Mouse (Mus musculus) right cerebral cortex, postnatal 25 days (tissue): ENCODE data around the gene Gm20388.
A peak's percentile ranks its signal among the peaks of the same experiment; 100 is the strongest.

Source experiments
- DNase-seq: peaks from one replicate; pipeline ENCODE4 v3.0.0; 2022

The Gm20388 gene

DNA sequence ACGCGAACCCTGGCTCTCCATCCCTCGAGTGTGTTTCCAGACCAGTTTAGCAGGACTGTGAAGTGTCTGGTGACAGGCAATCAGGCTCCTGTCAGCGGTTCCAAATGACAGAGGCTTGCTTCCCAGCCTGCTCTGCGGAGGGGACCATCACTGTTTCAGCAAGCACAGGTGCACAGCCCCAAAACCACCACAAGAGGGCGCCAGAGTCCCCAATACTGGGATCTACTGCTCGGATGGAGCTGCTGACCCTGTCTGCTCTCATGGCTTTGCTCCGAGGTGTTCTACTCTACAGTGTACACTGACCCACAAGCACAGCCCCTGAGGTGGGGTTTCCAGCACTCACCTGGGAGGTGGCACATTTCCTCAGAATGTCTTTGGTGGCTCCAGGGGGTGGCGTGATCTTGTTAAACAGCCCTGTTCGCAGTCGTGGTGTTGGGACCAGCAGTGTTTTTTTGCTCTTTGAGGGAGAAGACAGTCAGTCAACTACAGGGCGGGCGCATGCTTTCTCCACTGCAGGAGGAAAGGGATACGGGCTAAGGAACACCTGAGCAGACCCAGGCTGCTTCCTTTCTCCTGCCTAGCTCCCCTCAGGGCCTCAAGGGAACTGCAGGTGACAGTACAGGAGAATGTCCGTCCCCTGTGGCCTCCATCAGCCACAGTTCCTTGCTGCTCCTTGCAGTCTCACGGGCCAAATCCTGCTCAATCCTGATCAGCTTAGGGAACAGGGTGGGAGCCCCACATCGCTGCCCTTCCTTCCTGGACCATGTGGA, 1193.6 kb downstream of the Gm20388 start:
- DNase-seq, result peak; percentile 50

DNA sequence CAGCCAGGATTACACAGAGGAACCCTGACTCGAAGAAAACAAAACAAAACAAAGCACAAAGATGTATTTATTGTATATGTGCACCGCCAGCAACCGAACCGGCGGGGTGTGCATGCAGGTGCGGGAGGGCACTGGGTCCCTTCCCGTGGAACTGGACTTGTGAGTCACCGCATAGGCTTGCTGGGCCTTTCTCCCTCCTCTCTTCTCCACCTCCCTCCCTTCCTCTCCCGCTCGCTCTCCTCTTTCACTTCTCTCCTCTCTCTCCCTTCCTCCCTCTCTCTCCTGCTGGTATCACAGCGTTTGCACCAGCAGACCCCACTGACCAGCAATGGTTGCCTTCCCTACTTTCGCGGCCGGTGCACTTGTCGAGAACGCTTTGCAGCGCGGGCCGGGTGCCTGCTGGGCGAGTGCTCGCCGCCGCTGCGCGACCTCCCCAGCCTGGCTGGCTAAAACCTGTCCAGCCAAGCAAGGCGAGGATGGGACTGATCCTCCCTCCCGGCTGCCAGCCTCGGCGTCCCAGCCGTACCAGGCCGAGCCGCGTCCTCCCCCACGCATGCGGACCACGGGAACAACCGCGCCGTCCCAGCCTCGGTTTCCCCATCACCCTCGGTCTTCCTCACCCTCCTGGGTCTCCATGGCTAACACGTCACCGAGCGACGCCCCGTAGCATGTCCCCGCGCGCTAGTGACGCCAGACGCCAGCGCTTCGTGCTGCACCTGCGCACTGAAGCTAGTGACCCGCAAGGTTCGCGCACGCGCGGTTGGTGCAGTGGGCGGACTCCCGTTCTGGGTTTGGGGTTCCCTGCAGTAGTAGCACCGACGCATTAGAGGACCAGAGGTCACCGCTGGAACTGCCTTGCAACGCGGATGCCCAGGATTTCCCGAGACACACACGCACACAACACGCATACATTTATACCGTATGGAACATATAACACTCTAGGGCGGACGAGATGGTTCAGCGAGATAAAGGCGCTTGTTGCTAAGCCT, 1197.3 kb downstream of the Gm20388 start, which contains the start of gene Mthfsd:
Gene Mthfsd, minus strand, starts transcription at position 725 of the 989 bp plus-strand sequence.
- DNase-seq, result peak; percentile 100

DNA sequence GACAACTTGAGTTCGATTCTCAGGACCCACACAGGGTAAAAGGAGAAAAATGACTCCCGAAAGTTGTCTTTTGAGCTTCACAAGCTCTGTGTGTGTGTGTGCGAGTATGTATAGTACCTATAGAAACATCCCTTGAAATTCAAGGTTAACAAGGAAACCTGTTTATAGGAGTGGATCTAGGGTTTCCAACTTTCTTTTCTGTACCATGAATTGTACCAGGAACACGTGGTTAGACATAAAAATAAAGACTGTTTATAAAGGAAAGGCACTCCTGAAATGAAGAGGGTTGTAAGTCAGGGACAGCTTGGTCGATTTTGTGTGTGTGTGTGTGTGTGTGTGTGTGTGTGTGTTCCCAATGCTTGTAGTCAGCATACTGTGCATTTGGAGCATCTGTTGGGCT, 1198.0 kb downstream of the Gm20388 start:
- DNase-seq, result no peak

DNA sequence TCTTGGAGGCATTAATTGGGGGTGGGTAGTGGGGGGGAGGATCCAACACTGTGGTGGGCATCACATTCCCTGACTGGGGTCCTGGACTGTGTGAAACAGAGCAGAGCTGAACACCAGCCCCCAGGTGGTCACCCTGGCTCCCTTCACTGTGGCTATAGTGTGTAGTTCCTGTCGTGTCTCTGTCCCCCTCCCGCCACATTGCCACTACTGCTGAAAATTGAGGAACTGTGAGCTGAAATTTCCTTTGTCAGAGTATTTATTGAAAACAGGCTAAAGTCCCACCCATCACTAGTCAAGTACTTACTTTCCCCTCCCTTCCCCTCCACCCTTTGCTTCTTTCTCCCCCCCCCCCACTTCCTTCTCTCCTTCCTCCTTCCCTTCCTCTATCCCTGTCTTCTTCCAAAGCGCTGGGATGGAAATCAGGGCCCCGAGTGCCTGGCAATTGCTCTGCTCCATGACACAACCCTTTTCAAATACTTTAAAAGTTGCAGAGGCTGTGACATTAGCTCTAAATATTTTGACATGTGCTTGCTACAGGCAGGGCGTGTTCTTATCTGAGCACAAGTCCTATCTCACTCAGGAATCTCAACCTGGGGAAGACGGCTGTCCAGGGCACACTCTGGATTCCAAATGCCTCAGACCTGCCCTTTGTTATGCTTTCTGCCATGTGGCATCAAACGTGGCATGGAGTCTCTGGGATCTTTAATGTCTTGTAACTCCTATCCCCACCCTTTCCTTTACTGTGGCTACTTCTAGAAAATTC, 1200.7 kb downstream of the Gm20388 start:
- no peak for DNase-seq

DNA sequence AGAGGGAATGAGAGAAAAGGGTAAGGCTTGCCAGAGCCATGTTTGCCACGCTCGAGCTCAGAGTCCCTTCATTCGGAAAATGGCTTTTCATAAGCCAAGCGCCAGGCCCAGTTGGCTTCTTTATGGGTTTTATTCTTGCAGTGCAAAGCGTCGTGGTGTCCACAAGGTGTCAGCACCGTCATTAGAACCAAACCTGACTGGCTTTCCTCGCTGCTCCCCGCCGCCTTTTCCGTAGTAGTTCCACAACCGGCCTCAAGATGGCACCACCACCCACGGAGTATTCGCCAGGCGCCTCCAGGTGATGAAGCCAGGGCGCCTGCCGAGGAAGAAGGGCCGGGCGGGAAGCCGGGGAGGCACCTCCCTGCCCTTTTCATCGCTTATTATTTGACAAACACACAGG, 1202.6 kb downstream of the Gm20388 start:
- peak; percentile 95 for DNase-seq

DNA sequence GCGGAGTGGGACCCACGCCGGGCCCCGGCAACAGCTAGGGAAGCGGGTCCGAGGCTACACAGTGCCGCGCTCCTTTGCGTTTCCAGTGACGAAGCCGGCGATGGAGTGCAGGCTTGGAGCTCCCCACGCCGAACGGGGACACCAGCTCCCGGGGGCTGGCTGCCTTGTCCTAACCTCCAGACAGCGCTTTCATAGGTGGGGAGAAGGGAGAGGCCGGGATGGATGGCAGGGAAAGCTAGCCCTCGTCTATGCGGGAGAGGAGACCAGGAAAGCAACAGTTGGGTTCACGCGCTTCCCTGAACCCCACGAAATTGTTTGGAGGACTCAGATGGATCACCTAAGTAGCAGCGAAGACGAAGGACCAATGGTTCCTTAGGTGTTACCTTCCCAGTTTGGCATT, 1204.5 kb downstream of the Gm20388 start:
- no peak for DNase-seq

DNA sequence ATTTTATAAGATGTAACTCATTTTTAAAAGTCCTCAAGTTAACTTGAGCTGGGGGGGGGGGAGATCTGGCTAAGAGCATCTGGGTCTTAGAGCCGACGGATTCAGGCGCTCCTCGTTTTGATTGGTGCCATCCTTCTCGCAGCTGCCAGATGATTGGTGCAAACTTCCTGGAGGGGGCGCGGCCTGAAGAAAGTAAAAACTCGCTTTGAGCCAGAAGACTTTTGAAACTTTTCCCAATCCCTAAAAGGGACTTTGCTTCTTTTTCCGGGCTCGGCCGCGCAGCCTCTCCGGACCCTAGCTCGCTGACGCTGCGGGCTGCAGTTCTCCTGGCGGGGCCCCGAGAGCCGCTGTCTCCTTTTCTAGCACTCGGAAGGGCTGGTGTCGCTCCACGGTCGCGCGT, 1205.3 kb downstream of the Gm20388 start, which contains the start of gene Foxc2:
Gene Foxc2, plus strand, starts transcription at position 224 of the 400 bp plus-strand sequence.
- DNase-seq, result peak; percentile 29

DNA sequence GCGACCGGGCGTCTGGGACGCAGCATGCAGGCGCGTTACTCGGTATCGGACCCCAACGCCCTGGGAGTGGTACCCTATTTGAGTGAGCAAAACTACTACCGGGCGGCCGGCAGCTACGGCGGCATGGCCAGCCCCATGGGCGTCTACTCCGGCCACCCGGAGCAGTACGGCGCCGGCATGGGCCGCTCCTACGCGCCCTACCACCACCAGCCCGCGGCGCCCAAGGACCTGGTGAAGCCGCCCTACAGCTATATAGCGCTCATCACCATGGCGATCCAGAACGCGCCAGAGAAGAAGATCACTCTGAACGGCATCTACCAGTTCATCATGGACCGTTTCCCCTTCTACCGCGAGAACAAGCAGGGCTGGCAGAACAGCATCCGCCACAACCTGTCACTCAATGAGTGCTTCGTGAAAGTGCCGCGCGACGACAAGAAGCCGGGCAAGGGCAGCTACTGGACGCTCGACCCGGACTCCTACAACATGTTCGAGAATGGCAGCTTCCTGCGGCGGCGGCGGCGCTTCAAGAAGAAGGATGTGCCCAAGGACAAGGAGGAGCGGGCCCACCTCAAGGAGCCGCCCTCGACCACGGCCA, 1206.0 kb downstream of the Gm20388 start:
- no peak for DNase-seq

DNA sequence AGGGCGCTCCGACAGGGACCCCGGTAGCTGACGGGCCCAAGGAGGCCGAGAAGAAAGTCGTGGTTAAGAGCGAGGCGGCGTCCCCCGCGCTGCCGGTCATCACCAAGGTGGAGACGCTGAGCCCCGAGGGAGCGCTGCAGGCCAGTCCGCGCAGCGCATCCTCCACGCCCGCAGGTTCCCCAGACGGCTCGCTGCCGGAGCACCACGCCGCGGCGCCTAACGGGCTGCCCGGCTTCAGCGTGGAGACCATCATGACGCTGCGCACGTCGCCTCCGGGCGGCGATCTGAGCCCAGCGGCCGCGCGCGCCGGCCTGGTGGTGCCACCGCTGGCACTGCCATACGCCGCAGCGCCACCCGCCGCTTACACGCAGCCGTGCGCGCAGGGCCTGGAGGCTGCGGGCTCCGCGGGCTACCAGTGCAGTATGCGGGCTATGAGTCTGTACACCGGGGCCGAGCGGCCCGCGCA, 1206.6 kb downstream of the Gm20388 start:
- DNase-seq, result no peak

DNA sequence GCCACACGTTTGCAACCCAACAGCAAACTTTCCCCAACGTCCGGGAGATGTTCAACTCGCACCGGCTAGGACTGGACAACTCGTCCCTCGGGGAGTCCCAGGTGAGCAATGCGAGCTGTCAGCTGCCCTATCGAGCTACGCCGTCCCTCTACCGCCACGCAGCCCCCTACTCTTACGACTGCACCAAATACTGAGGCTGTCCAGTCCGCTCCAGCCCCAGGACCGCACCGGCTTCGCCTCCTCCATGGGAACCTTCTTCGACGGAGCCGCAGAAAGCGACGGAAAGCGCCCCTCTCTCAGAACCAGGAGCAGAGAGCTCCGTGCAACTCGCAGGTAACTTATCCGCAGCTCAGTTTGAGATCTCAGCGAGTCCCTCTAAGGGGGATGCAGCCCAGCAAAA, 1207.3 kb downstream of the Gm20388 start:
- peak; percentile 12 for DNase-seq

DNA sequence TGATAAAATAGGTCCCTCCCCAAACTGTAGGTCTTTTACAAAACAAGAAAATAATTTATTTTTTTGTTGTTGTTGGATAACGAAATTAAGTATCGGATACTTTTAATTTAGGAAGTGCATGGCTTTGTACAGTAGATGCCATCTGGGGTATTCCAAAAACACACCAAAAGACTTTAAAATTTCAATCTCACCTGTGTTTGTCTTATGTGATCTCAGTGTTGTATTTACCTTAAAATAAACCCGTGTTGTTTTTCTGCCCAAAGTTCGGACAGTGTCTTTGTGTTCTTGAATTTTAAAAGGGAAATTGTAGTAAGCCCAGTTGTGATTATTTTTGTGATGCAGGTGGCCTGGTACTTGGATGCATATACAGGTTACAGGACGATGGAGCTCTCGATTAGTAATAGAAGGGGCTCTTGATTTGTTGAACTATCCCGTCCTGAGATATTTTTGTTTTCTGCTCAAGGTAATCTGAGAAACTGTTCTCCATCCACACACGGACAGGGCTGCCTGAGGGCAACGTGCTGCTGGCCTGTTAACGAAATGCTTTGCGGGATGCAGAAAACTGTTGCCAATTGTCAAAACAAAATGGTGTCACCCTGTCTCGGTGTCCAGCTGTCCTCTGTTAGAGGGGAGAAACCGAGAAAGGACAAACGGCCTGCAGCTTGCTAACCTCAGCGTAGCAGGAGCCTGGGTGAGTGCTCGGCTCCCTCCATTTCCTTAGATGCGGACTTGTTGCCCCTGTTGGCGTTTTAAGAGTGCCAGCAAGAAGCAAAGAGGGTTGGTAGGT, 1208.2 kb downstream of the Gm20388 start:
- no peak for DNase-seq

DNA sequence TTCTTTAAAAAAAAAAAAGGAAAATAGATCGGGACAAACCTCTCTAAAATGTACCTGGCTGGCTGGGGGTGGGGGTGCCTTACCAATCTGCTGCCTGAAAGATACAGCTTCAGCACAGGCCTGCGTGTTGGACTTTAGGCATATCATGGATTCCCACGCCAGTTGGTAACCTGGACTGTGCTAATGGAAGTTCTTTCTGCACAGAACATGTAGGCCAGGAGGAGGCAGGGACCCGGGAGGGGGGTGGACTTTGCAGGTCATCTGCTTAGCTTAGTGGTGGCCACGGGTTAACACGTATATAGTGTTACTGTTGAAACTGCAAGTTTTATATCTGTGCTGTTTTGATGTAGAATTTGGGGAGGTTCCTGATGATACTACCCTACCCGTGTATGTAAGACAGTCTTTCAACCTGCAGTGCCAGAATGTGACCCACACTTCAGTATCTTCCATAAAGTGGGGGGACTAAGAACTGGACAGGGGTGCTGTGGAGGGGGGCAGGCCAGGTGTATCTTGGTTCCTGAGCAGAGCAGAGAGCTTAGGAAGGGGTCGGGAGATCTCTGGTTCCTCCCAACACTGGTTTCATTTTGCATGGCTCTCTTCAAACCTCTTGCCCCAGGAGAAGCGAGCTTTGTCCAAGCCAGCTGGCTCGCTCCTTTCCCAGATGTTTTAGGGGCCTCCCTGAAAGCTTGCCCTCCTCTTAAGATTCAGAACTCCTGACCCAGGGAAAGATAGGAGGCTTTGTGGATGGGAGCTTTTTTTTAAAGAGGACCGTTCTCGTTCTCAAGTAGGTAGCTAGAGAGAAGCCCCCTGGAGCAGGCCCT, 1209.2 kb downstream of the Gm20388 start:
- no peak for DNase-seq

DNA sequence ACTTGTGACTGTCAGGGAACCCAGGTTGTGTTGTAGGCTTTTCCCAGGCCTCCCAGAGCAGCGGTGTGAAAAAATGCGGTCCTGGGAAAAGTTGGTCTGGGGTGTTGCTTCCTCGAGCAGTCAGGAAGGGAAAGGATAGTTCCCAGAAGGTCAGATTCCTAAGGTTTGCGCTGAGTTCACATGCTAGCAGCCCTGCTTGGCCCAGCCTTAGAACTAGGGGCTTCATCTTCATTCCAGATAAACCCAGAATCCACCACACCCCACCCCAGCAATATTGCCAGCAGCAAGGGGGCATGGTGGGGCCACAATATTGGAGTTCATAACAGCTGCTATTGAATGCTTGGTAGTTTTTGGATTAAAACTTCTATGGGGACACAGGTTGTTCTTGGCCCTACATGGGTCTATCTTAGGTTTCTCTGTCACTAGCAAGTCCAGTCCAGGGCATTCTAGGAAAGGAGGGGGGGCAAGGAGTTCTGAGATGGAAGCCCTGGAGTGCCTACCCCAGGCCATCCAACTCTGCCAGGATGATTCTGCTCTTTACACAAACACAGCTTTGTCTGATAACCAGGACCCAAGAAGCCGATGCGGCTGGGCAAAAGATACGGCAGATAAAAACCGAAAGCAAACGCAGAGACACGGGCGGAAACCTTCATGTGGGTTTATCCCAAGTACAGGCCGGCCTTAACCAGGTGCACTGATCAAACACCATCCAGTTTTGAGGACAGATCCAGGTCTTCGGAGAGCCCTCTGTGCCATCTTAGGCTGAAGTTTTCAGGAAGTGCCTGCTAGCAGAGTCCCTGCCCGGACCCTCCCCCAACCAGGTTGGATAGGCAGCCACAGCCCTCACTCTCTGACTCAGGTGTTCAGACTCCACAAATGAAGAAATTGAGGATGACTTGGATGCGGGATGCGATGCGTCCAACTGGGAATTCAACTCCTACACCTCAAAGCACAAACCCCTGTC, 1210.1 kb downstream of the Gm20388 start:
- DNase-seq, result no peak

DNA sequence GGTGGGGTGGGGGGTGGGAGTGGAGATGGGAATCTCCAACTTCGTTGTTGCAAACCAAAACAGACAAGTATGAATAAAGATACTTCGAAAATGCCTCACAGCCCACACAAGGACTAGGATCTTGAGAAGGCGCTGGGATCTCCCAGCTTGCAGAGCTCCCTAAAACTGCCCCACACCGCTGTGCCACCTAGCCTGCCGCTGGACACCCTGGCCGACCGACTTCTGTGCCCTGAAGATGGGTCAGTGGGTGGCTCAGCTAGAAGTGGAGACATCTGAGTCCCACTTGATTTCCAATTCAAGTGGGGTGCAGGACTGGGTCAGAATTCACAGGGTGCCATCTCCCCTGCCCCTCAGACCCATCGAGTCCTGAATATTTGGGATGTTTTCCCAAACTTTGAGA, 1211.1 kb downstream of the Gm20388 start:
- no peak for DNase-seq

DNA sequence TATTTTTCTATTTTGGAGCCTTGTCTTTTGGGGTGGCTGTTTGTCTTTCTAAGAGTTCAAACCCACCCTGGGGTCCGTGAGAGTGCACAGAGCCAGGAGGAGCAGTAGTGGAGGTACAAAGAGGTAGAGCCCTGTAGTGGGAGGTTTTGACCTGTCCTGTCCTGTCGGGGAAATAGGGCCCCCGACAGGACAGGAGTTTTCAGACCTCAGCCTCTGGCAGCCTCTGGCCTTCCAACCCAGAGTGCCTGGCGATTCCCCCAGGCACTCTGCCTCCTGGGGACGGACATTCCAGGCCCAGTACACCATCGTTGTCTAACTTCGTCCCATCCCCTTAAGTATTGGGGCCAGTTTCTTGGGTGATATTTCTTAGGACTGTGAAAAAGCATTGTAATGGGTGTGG, 1211.7 kb downstream of the Gm20388 start:
- no peak for DNase-seq

DNA sequence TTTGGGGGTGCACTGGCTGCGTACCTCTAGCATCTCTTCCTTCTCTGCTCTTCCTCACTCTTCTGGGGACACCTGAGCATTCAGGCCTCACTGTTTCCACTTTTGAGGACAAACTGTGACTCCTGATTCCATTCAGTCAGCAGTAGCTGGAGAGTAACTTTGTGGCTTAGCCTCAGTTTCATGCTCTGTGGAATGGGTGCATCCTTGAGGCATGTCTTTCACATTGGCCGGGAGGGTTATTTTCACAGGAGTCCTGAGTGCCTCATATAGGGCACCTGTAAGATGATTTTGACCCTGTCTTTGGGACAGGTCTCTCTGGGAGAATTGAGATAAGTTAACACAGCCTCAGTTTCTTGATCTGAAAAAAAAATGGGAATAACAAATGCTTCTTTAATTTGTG, 1212.5 kb downstream of the Gm20388 start:
- DNase-seq, result no peak

DNA sequence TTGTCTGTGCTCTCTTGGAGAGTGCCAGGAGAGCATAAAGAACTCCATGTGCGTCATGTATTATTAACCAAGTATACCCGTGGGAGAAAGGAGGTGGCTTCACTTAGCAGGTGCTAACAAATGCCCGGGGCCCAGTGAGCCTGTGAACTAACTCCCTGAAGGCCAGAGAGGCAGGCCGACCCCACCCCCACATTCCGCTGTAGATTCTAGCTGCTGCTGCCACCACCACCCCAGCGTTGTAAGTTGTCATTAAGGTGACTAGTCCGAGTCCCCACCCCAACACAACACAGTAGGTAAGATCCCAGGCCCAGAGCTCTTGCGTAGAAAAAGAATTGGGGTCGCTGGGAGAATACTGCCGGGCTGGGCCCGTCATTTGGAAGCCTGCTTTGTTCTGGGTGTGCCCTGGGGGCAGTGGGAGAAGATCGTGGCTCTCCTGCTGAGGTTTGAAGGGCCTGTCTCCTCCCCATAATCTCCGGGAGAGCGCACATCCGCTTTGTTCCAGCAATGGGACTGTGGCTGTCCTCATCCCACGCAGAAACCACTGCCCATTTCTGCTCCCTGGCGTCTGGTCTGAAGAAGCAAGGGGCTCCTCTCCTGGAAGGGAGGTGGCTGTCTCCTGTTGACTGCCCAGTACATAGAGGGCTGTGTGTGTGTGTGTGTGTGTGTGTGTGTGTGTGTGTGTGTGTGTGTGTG, 1214.1 kb downstream of the Gm20388 start:
- no peak for DNase-seq

DNA sequence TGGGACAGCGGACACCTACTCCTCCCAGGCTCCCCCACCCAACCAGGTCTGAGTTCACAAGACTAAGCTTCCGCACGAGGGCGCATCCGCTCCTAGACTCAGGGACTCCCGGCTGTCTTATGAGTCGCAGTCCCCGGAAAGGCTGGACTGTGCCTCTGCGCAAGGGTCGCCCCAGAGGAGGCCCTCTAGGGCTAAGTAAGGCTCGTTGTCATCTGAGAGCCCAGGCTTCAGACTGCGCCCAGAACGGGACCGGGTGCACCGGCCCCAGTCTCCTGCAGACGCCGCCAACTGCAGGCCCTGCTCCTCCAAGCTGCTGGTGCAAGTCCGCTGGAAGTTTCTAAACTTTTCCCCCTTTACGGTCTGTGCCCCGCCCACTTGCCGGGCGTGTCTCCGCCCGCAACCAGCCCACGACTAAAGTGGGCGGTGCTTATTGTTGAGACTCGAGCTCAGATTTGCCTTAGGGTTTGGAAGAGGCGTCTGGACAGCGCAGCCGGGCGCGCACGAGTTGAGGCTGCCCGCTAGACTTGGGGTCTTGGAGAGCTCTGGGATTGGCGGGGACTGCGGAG, 1214.8 kb downstream of the Gm20388 start:
- DNase-seq, result peak; percentile 44
